ENCODE assay signal across 9 mouse cellular contexts in the genomic region with DNA sequence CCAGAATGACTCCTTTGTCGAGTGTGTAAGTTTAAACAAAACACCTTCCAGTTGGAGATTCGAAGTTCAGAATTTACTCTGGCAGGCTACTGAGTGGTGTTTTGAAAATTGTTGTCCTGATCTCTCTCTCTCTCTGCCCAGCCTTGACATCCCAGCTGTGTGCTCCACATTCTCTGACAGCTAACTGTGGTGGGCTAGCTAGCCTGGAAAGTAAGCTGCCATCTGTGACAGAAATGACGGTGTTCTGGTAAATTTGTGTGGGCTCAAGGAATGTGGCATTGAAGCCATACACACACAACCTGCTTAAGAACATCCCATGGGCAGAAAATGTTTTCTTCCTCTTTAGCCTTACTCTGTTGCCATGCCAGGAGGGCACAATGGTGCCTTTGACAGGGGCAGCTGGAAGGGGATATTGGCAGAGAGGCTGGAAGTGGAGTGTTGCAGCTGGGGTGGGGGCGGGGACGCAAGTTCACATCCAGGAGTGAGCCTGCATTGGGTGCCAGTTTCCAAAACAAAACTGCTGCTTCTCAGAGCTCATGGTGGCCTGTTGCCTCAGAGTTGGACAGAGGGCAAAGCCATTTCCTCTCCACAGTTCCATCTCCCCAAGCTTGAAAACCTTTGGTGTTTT.
DNase-seq lines count a peak whose midpoint lies in the region; ATAC-seq lines count a peak whose summit lies in the region.
"Had no signal": no experiment of that assay in that cellular context is flagged by ENCODE, and none has a peak within 500 bp of the region (broad histone marks: within the 10 kb centered on the region; RNA-seq: fewer than 3 reads in every experiment).

No protein-coding gene starts in this region.

- H3K4me2 ChIP-seq in kidney, embryonic 15.5 days: no peak overlapping the region
- no peak overlapping the region for H3K4me2 ChIP-seq in neural tube, embryonic 13.5 days

- H3K9ac ChIP-seq in kidney, embryonic 15.5 days: no peak overlapping the region
- no peak overlapping the region for H3K9ac ChIP-seq in neural tube, embryonic 13.5 days

- no peaks in the 10 kb centered on the region for H3K27me3 ChIP-seq in kidney, embryonic 15.5 days
- H3K27me3 ChIP-seq in neural tube, embryonic 13.5 days: no peaks in the 10 kb centered on the region

- H3K4me3 ChIP-seq in kidney, embryonic 15.5 days (replicated peaks): no peak overlapping the region
- no peak overlapping the region for H3K4me3 ChIP-seq in neural tube, embryonic 13.5 days

- no peak for ATAC-seq in kidney, embryonic 15.5 days (replicated peaks; ENCODE audit: low FRiP score)
- peak; percentile 61; the same call in 1 of the 2 replicates for ATAC-seq in neural tube, embryonic 13.5 days (ENCODE audit: low read depth)
- no peak for ATAC-seq in erythroblast, adult 5-6 weeks (replicated peaks; ENCODE audit: low FRiP score, poor library complexity, severe bottlenecking)

- 81% methylated on average over 5 of the region's 5 CpGs for WGBS in kidney, embryonic 15.5 days
- WGBS in neural tube, embryonic 13.5 days: 75% methylated on average over 5 of the region's 5 CpGs

- H3K4me1 ChIP-seq in kidney, embryonic 15.5 days: peaks cover 14% of the 10 kb centered on the region
- H3K4me1 ChIP-seq in neural tube, embryonic 13.5 days (replicated peaks): peaks cover 10% of the 10 kb centered on the region; the same call in 1 of the 2 replicates

- peak overlapping the region; percentile 27; the same call in 1 of the 2 replicates for H3K27ac ChIP-seq in kidney, embryonic 15.5 days
- H3K27ac ChIP-seq in neural tube, embryonic 13.5 days (replicated peaks): 0 out of 2 replicates have a peak overlapping the region, but pooled peaks have one; percentile 18
- H3K27ac ChIP-seq: kidney, postnatal 0 days; macrophage had no signal

- DNase-seq in kidney, adult 9 months: no peak
- DNase-seq in neural tube, embryonic 10.5 days (ENCODE audit: extremely low spot score, low spot score): no peak
- peak; percentile 39 to 51 for DNase-seq in layer of hippocampus, postnatal 10 days (ENCODE audit: low spot score in 2 of 2)
- peak; percentile 50 for DNase-seq in right cerebral cortex, postnatal 4 days

- H3K36me3 ChIP-seq in kidney, embryonic 15.5 days: no peaks in the 10 kb centered on the region
- H3K36me3 ChIP-seq in neural tube, embryonic 13.5 days: no peaks in the 10 kb centered on the region

- H3K9me3 ChIP-seq in kidney, embryonic 15.5 days (replicated peaks): no peaks in the 10 kb centered on the region
- no peaks in the 10 kb centered on the region for H3K9me3 ChIP-seq in neural tube, embryonic 13.5 days

Comparison
In these comparisons a context has a peak if more than half of its experiments do, and no peak if none do; other contexts are left out.
1. DNase-seq: peak in layer of hippocampus, postnatal 10 days (2 of 2) and right cerebral cortex, postnatal 4 days (single experiment); none in kidney, adult 9 months (single experiment) and neural tube, embryonic 10.5 days (single experiment).